Mouse (Mus musculus) bone marrow macrophage, adult 2 months (primary cell): ENCODE measurements around the gene Extl2. TPM values are rescaled to one million over a fixed set of nuclear protein-coding genes. Genes with fewer than 3 reads are reported as not detected.

ENCODE experiments used
- H3K27ac ChIP-seq: 2 replicates; pipeline ENCODE4 v1.5.1; 2012; ENCODE audit warnings: low read depth, low read length; ENCODE audit not compliant: insufficient read depth
- H3K4me1 ChIP-seq: 2 replicates; pipeline ENCODE4 v1.6.1; 2012; ENCODE audit warnings: low read length; ENCODE audit not compliant: control insufficient read depth, insufficient read depth
- H3K4me3 ChIP-seq: 2 replicates; pipeline ENCODE4 v1.5.1; 2012; ENCODE audit warnings: mild to moderate bottlenecking, low read length, moderate library complexity; ENCODE audit not compliant: insufficient read depth
- CTCF ChIP-seq: IDR thresholded peaks from 2 replicates; pipeline ENCODE4 v1.5.1; 2012; ENCODE audit warnings: low read depth, mild to moderate bottlenecking, low read length, moderate library complexity
- POLR2A ChIP-seq: IDR thresholded peaks from 2 replicates; pipeline ENCODE4 v1.6.1; 2012; ENCODE audit warnings: mild to moderate bottlenecking, low read depth, low read length, borderline replicate concordance
- polyA plus RNA-seq: library from polyadenylated mRNA; stranded (reverse); fragments of >200 nt; gene quantifications from 2 replicates; pipeline ENCODE4 v1.2.4, GENCODE M21; 2012; ENCODE audit not compliant: missing spikeins, insufficient read depth, insufficient read length

Extl2 gene
- 9.0 and 9.8 TPM in 2 replicates for polyA plus RNA-seq

DNA sequence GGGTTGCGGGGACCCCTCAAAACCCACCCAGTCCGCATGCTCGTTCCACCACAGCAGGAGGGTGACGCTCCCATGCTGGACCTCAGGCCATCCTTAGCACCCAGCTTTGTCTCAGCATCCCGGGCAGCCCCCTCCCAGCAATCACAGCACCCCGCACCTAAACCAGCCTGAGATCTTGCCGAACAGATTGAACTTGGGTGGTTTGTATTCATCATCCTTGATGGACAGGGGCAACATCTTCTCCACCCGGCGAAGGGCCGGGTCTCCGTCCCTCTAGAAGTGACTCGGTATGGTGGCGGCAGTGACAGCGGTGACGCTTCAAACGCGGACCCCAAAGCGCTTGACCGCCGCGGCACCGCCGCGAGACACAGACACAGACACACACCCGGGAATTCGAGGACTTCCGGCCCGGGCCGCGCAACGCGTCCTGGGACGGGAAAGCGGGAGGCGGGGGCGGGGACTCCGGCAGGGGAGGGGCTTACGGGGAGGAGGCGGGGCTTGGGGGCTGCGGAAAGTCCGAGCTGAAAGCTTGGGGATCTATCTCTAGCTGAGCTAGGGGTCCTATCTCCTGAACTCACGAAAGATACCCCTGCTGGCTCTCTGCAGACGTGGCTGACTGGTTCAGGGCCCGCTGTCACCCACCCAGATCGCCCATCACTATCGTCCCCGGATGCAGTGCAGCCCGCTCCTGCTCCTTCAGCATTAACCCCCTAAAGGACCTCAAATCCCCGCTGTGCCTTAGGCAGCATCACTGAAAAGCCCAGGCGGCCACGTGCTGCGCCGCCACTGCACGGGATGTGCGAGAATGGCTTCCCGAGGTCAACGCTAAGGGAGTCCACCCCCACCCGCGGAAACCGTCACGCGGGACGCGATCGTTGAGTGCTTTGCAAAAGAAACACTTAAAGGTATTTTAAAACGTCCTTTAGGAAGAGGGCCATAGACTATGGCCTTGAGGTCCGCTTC is at the start of gene Extl2, which contains the start of gene Slc30a7:
TSS of gene Extl2 (plus strand) at position 485 of the 963 bp plus-strand sequence.
TSS of gene Slc30a7 (minus strand) at position 429 of the 963 bp plus-strand sequence.
- Histone ChIP-seq H3K27ac (peak within 1 kb of the TSS; percentile 67), H3K4me1 (peaks cover 9% of the 10 kb centered on the region), H3K4me3 (peak within 1 kb of the TSS; percentile 85)
- TF ChIP-seq CTCF (no peak), POLR2A (no peak)

DNA sequence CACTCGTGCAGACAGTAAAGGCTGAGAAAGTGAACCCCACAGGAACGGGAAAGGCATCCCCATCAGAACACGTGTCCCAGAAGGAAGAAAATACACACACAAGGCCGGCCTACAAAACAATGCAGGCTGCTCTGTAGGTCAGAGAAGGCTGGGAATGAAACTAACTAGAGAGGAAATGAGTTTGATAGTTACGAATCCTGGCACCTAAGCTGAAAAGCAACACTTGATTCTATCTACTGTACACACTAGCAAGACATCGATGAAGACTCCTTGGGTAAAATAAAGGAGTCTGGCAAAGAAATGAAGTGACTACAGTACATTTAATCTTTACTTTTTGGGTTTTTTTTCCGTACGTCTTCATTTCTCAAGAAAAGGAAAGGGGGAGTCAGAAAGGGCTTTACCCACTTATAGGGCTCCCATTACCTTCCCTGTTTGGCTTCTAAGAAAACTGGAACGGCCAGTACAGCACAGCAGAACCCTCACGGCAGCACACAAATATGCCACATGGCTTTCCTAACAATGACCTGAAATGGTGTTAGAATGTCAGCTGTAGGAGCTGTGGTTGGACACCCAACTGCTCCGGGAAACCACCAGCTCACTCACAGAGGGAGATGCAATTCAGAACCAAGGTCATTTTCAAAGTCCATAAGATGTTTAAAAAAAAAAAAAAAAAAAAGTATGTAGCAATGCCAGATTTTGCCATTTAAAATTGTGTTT is 45.8 kb upstream of the Extl2 start:
- H3K27ac ChIP-seq: no peak overlapping the region
- H3K4me3 ChIP-seq: no peak overlapping the region
- TF ChIP-seq CTCF: no peak
- TF ChIP-seq POLR2A: no peak
- H3K4me1 ChIP-seq: no peaks in the 10 kb centered on the region

DNA sequence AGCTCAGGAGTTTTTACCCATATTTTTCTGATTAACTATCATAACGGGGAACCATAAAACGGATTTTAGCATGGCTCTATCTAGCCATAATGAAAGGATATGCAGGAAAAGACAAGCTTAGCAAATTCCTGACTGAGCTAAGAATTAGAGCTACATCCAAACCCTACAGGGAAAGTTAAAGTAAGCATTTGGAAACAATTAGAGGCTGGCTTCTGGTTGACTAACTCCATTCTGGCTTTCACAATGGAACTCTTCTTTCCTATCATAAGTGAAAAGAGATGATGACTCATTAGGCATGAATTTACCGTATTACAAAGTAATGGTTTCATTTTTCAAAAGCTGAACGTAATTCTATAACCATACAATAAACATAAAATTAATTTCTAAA is 45.2 kb upstream of the Extl2 start:
- TF ChIP-seq CTCF: no peak
- TF ChIP-seq POLR2A: no peak
- no peak overlapping the region for H3K27ac ChIP-seq
- no peaks in the 10 kb centered on the region for H3K4me1 ChIP-seq

DNA sequence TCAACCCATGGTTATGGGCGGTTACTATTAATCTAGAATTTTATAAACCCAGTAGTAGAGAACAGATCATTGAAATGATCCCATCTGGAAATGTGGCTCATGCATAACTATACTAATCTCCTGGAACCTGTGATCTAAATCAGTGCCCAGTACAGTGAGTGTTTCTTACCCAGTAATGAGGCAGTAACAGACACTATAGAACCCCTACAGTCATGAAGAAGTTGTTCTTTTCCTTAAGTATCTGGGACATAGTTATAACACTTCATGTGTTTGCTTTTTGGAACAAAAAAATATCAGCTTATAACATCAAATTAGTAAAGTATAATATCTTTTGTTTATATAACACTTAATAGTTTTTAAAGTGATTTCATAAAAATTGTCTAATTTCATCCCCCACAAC is 43.7 kb upstream of the Extl2 start:
- Histone ChIP-seq H3K27ac (no peak overlapping the region), H3K4me1 (no peaks in the 10 kb centered on the region), H3K4me3 (no peak overlapping the region)
- no peak for TF ChIP-seq POLR2A
- TF ChIP-seq CTCF: no peak

More for the DNA sequence above, 45.2 kb upstream of the Extl2 start:
- H3K4me3 ChIP-seq: no peak overlapping the region

DNA sequence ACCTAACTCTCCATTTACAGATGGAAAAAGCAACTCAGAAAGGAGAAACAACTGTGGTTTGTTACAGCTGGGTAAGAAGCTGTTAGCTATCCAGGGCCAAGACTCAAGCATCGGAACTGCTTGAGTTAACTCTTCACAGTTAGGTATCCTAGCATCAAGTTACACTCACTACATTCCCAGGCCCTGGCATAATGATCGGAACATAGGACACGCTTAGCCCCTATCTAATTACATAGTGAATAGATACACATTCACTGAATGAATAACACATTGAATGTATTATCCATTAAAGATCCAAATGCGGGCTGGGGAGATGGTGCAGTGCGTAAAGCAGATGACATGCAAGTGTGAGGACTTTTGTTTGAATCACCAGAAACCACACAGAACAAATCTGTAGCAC is 43.2 kb upstream of the Extl2 start:
- no peaks in the 10 kb centered on the region for H3K4me1 ChIP-seq
- H3K4me3 ChIP-seq: no peak overlapping the region
- TF ChIP-seq POLR2A (no peak), CTCF (no peak)
- H3K27ac ChIP-seq: no peak overlapping the region

DNA sequence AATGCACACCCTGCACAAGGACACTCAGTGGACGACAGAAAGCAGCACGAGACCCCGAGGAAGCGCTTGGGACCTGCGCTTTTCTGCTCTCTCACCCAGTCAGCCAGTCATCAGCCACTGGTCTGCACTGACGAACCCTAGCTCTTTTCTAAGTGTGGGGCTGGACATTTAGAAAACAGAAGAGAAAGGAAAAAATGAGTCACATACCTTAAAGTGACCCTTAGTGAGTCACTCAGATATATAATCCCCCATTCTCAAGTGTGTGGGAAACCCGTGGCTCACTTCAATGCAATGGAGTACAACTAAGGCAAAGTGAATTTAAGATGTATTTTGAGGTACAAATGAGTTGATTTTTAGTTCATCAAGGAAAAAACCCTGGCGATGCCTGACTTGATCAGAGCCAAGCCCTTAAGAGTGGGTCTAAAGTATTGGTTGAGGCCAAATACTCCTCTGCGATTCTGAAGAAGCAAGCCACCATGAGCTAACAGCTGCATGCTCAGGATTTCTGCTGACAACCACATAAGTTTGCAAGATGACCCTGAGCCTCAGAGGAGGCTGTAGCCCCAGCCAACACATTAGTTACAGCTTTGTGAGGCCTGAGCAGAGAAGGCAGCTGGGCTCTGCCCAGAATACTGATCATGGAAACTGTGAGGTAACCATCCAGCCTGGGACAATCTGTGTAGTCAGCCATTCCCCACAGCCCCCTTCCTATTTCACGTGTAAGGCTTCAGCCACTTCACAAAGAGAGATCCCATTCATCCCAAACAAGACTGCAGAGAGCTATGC is 38.3 kb upstream of the Extl2 start:
- TF ChIP-seq POLR2A (no peak), CTCF (no peak)
- Histone ChIP-seq H3K4me3 (no peak overlapping the region), H3K27ac (no peak overlapping the region), H3K4me1 (peaks cover 2% of the 10 kb centered on the region; the same call in 1 of the 2 replicates)

DNA sequence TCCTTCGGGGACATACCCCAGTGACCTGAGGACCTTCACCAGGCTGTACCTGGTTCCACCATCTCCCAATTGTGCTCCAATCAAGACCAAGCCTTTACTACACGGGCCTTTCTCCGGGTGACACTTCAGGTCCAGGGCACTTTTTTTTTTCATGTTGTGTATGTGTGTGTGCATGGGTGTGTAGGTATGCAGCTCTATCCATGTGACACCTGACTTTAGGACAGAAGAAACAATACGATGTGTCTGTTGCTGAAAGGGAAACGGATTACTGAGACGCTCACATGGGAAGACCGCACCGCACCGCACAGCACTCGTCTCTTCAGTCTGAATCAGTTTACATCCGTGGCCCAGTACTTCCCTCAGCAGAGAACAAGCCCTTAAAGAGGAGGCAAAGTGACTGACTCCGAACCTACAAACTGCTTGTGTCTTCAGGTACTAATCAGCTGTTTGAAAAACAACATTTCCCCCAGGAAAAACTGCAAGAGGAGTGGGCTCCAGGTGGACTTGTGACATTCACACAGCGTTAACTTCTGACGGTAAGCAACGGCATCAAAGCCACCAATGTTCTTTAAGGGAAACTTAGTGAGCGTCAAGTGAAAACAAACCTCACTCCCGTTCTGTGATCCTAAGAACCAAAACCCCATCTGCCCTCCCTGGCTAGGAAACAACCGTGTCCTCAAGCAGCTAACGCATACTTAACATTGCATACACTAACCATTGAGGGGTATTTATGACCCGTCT is 36.0 kb upstream of the Extl2 start:
- H3K27ac ChIP-seq: no peak overlapping the region
- no peak overlapping the region for H3K4me3 ChIP-seq
- H3K4me1 ChIP-seq: peaks cover 2% of the 10 kb centered on the region; the same call in 1 of the 2 replicates
- TF ChIP-seq CTCF (no peak), POLR2A (no peak)

DNA sequence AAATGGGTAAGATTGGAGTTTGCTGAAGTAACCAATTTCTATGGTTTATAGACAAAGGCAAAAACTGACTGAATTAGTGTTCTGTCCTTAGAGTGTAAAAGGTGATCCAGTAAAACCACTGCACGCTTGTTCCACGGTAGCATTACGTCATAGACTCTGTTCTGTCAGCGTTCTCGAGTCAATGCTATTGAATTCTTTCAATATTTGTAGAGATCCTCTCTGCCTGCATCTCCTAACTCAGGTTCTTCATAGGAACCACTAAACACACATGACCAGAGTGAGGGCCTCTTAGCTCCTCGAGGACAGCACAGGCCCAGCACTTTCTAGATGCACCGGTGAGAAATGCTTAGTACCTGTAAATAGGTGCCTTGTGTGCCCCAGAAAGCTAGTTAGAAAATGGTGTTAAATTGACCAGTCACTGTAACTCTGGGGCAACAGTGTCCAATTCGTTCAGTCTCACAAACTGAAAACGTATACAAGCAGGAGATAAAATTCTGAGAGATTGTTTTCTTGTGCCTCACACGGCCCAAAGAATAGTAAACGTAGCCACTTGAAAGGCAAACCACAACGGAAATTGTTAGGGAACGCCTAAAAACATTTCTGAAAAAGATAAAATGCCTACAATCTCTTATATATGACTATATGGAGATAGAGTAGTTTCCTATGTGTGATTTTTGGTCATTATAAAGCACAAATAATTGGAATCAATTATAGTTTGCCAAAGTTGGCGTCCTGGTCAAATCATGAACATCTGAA is 35.2 kb upstream of the Extl2 start:
- TF ChIP-seq POLR2A (no peak), CTCF (no peak)
- H3K27ac ChIP-seq: no peak overlapping the region
- peaks cover 2% of the 10 kb centered on the region; the same call in 1 of the 2 replicates for H3K4me1 ChIP-seq
- no peak overlapping the region for H3K4me3 ChIP-seq

DNA sequence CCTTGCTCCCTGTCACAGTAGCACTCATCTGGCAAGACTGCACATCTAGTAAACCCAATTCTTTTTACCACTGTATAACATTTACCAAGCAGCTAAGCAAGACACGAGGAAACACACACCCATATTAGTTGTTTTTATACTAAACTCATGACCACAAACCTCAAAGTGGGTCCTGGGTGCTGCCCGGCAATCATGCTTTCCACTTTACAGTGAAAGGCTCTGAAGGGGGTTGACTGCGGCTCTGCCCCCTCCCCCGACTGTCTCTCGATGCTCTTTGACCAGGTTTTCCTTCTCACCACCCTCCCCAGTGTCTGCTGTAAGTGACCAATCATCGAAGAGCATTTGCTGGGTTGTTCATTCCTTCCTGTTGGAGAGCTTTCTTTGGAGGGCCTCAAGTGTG is 33.0 kb upstream of the Extl2 start:
- Histone ChIP-seq H3K4me3 (no peak overlapping the region), H3K4me1 (peaks cover 1% of the 10 kb centered on the region; the same call in 1 of the 2 replicates), H3K27ac (no peak overlapping the region)
- no peak for TF ChIP-seq CTCF
- no peak for TF ChIP-seq POLR2A
